Mouse (Mus musculus) heart, embryonic 16.5 days (tissue): ENCODE results near the gene Mcam. TPM values are rescaled to one million over a fixed set of nuclear protein-coding genes. Genes with fewer than 3 reads are reported as not detected.

Source experiments
- polyA plus RNA-seq: library from polyadenylated mRNA; unstranded; fragments of >200 nt; fragmentation: Nextera tagmentation; extraction: Ambion mirVana; gene quantifications from 2 replicates; pipeline ENCODE4 v1.2.1, GENCODE M21; 2015

The Mcam gene
- polyA plus RNA-seq, 1 experiment from 2014 or later: 104 TPM

Other genes with a start within 250 kb of the Mcam start
- gene Thy1, start 91.1 kb upstream of the Mcam start, polyA plus RNA-seq: 8.7 and 21.5 TPM in 2 replicates
- 77.5 and 89.6 TPM in 2 replicates for gene Usp2, start 67.4 kb upstream of the Mcam start, polyA plus RNA-seq
- gene Mfrp, start 32.7 kb upstream of the Mcam start, polyA plus RNA-seq: 0.12 TPM in 1 of 2 replicates, not detected in the other
- 3.5 and 4.2 TPM in 2 replicates for gene C1qtnf5, start 27.2 kb upstream of the Mcam start, polyA plus RNA-seq
- gene Gm49380, start 21.0 kb upstream of the Mcam start, polyA plus RNA-seq: 0.07 and 0.20 TPM in 2 replicates
- 31.7 and 36.6 TPM in 2 replicates for gene Rnf26, start 21.0 kb upstream of the Mcam start, polyA plus RNA-seq
- gene Cbl, start 99.6 kb downstream of the Mcam start, polyA plus RNA-seq: 12.6 and 13.0 TPM in 2 replicates
- gene Ccdc153, start 106.2 kb downstream of the Mcam start, polyA plus RNA-seq: 0.88 and 2.5 TPM in 2 replicates
- 0.06 and 0.07 TPM in 2 replicates for gene Pdzd3, start 117.0 kb downstream of the Mcam start, polyA plus RNA-seq
- gene Nlrx1, start 134.1 kb downstream of the Mcam start, polyA plus RNA-seq: 7.3 and 7.9 TPM in 2 replicates
- gene Abcg4, start 154.1 kb downstream of the Mcam start, polyA plus RNA-seq: 1.9 and 2.5 TPM in 2 replicates
- gene Hinfp, start 171.2 kb downstream of the Mcam start, polyA plus RNA-seq: 15.8 and 18.7 TPM in 2 replicates
- gene C2cd2l, start 185.8 kb downstream of the Mcam start, polyA plus RNA-seq: 8.2 and 8.6 TPM in 2 replicates
- gene Dpagt1, start 191.6 kb downstream of the Mcam start, polyA plus RNA-seq: 28.5 and 33.7 TPM in 2 replicates
- 179 and 186 TPM in 2 replicates for gene H2afx, start 200.2 kb downstream of the Mcam start, polyA plus RNA-seq
- gene Hmbs, start 209.8 kb downstream of the Mcam start, polyA plus RNA-seq: 97.2 and 102 TPM in 2 replicates
- gene Vps11, start 227.2 kb downstream of the Mcam start, polyA plus RNA-seq: 20.9 and 23.1 TPM in 2 replicates
- gene Hyou1, start 245.0 kb downstream of the Mcam start, polyA plus RNA-seq: 14.6 and 18.0 TPM in 2 replicates